Mouse (Mus musculus): ENCODE data around the gene Sytl3.
"Not testable (repeated sequence)": the region's sequence is repeated elsewhere in the genome, so short reads cannot be mapped to it uniquely, and the experiment has no call there.

Sytl3 gene

DNA sequence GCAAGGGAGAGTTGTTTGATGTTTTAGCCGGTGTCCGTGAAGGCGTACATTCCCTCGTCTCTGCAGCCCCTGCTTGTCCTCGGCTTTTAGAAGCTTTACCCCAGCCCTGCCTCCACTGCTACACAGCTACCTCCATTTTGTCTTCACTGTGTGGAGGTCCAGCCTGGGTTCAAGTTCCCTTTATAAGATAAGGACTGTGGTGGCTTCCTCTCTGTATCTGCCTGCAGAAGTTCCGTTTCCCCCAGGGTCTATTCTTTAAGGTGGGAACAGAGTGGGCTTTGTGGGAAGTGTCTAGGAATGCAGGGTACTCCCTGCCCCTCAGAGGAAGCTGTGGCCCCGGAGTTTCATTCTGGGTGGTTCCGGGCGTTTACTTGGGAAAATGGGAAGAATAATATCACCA, 36.8 kb downstream of the Sytl3 start:
- not testable (repeated sequence) for DNase-seq

GRCm38 (mm10) chr17:6696521-6696920, 37.6 kb downstream of the Sytl3 start:
- DNase-seq = not testable (repeated sequence)

DNA sequence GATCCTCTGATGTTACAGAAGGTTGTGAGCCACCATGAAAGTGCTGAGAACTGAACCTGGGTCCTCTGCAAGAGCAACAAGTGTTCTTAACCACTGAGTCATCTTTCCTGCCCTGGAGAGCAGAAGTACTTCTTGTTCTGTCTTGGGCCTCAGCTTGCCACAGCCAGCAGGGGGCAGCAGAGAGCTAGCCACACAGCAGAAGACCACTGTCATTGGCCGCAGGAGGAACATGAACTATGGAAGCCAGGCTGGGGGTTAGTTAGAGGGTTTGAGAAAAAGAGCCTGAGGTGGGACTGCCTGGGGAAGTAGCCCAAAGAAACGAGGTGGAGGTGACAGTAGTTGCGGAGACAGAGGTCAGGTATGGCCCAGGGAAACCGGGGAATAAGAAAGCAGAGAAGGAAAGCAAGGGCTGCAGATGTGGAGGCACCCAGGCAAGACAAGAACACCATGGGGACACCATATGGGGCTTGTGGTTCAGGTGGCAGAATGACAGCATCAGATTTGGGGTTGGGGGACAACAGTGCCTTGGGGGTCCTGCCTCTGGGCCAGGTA, 38.4 kb downstream of the Sytl3 start:
- peak; percentile 68 for DNase-seq

DNA sequence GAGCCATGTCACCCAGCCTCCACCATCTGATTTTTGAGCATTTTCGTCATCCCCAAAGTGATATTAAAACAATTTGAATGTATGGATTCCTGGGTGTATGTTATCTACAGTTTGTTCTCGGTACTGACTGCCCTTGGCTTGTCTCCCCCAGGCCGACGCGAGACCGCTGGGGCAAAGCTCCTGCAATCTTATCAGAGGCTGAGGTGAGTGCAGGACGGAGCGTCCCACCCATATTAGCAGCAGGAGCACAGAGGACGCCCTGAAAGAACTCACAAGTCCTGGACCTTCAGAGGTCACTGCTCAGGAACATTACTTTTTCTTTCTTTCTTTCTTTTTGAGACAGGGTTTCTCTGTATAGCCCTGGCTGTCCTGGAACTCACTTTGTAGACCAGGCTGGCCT, 40.6 kb downstream of the Sytl3 start:
- not testable (repeated sequence) for DNase-seq

GRCm38 (mm10) chr17:6700077-6700476, 41.2 kb downstream of the Sytl3 start:
- not testable (repeated sequence) for DNase-seq

- DNase-seq = not testable (repeated sequence)
Measured at GRCm38 (mm10) chr17:6702625-6703221, 43.8 kb downstream of the Sytl3 start.

DNA sequence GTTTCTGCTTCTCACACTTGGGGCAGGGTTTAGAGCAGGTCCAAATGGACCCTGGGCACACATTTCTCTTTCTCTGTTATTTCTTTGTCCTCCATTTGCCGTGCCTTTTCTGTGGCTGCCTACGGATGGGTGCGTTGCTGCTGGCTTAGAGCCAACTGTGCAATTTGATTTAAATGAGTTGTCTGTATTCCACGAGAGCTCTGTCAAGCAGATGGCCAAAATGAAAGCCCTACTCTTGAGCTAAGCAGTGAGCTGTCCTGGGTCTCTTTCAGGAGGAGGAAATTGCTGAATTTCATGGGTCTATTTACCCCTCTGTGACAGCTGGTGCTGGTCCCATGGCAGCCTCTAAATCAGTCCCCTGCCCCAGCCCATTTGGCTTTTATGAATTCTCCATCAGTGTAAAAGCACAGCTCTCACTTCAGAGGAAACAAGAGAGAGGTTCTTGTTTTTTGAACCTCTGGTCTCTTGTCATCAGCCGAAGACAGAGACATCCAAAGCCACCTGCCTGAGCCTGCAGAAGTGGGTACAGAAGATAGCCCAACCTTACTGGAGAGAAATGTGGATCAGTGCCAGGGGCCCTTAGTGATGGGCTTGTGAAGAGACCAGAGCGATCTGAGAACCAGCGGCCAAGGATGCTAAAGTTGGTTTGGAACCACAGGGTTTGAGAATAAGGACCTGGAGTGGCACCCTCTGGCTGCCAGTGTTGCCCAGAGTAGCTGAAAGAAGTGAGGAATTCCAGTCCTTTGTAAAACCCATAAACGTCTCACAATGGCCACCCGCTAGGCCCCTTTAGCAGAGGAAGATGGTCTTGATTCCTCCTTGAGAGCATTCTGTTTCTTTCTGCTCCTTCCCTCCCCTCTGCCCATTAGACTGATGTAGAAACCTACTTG, 44.7 kb downstream of the Sytl3 start:
- DNase-seq = not testable (repeated sequence)

- DNase-seq = not testable (repeated sequence)
Measured at GRCm38 (mm10) chr17:6706448-6706847, 47.6 kb downstream of the Sytl3 start.

DNA sequence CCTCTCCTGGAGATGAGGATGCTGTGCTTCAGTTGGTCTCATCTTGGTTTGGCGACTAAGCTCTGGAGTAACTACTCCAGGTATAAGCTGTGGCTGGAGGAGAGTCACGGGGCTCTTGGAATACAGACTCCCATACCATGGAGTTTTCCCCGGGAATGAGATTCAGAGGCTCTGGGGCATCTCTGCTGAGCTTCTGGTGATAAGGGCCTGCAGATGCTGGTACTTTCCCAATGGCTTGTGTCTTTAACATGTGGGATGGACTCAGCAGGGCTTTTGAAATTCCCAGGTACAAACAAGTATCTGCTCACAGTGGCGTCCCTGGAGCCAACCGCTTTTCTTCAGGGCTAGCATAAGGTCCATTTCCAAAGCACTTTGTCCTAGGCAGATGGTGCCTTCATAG, 48.5 kb downstream of the Sytl3 start:
- DNase-seq = not testable (repeated sequence)

DNA sequence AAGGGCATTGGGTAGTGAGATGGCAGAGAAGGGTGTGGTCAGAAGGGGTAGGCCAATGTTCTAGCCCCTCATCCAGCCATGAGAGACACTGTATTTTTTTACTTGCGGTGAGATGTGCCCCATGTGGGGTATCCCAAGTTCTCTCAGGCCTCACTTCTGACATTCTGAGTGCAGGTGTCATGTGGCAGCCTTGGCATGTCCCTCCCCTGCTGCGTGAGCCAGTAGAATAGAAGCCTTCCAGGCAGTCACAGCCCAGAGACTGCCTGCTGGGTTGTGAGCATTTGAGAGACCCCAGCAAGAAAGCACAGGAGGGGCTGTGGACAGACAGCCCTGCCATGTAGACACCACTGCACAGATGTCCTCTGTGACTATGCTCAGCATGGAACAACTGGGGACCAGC, 49.3 kb downstream of the Sytl3 start:
- not testable (repeated sequence) for DNase-seq

GRCm38 (mm10) chr17:6713483-6713882, 54.6 kb downstream of the Sytl3 start:
- DNase-seq = not testable (repeated sequence)

DNA sequence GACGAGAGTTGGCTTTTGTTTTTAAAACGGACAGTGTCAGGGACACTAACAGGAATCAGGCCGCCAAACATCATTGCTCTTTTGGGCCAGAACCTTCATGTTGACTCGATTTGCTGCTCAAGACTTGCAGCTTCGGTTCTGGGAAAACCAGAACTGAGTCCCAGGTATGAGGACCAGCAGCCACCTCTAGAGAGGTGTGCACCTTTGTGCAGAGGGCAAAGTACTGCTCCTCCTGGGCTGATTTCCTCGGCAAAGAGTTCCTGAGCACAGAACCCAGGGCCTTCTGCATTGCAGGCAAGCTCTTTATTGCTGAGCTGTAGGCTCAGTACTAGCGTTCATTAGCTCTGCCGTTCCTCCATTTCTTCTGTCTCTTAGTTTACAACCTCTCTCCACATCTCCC, 55.1 kb downstream of the Sytl3 start:
- DNase-seq = not testable (repeated sequence)

GRCm38 (mm10) chr17:6727996-6728610, 69.2 kb downstream of the Sytl3 start:
- peak; percentile 85 for DNase-seq

DNA sequence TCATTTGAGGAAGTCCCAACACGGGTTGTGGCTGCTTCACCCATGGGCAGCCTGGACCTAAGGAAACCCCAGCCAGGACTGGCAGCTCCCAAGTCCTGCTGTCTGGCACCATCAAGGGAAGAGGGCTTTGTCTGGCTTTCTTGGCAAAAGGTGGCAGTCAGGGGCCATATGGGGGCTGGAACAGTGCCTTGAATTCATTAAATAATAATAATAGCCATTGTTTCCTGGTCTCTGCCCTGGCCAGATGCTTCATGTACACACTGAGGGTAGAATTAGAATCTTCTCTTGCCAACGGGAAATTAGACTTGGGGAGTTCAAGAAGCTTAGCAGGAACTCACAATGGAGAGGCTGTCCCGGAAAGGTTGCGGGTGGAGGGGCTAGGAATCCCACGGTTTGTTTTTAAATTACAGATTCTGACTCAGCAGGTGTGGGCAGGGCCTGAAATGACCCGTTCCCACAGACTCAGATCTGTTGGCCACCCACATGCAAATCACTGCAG, 70.4 kb downstream of the Sytl3 start:
- DNase-seq = no peak

GRCm38 (mm10) chr17:6731132-6731531, 72.2 kb downstream of the Sytl3 start:
- no peak for DNase-seq

- peak; percentile 56 for DNase-seq
Measured at GRCm38 (mm10) chr17:6731634-6732033, 72.7 kb downstream of the Sytl3 start.

DNA sequence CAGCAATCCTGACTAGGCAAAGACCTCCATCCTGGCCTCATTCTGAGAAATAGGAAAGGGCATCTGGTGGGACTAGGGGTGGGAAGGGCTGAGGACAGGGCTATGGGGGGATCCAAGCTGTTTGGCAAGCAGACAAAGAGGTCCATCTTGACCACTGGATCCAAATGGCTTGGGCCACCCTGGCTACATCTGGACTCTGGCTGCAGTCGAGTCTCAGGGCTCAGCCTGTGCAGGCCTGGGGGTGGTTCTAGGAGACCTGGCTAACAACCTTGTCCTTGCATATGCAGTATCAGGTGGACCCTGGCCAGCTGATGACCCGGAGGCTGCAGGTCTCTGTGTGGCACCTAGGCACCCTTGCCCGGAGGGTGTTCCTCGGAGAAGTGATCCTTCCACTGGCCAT, 73.8 kb downstream of the Sytl3 start:
- no peak for DNase-seq

DNA sequence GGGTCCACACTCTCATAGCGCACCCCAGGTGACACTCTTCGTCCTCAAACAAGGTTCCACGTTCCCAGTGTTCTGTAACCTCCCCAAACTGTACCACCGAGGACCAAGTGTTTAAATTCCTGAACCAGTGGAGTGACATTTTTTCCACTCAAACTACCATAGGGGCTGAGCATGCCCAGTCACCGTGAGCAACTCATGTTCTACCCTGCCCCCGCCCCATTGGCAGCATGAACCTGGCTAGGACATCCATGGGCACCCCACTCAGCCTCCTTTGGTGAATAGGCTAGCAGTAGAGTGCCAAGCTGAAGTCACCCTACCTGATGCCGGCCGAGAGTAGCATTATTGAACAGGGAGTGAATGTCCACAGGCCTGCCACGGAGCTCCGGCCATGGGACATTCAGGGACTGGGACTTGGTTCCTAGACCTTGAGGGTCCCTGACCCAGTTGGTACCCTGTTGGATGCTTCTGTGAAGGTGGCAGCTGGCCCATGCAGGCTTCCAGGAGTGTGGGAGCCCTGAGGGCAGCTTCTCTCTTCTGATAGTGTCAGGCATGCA, 74.5 kb downstream of the Sytl3 start:
- peak; percentile 3 for DNase-seq

- peak; percentile 28 for DNase-seq
Measured at GRCm38 (mm10) chr17:6734746-6735441, 76.0 kb downstream of the Sytl3 start.

DNA sequence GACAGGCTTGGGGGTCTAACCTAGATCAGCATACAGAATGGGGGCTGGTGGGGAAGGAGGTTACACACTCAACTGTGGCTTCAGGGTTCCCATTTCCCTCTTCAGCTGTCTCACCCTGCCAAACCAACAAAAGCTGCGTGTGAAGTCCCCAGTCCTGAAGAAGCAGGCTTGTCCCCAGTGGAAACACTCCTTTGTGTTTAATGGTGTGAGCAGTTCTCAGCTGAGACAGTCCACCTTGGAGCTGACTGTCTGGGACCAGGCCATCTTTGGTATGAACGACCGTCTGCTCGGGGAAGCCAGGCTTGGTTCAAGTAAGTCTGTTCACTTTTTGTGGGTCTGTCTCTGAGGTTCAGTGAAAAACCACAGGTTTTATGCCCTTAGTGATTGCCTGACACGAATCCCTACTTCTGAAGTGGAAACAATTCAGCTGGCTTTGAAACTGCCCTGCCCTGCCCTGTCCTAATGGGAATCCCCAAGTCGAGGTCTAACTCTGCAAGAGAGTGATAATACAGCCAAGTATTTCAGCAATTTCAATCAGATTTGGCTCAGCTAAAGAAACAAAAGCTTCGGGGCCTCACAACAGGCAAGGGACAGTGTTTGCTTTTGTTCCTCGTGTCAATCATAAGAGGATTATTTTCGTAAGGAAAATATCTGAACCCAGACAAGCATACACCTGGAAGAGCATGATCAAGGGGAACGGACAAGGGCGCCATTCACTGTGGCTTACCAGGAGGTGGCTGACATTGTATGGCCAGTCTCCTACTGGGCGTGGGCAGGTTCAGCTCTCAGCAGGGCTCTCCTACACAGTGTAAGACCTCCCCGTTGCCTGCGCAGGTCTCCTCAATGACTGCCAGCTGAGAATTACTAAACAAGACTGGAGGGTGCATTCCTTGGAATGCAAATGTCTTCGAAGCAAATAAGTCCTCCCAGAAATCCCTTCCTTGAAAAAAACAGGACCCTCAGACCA, 77.7 kb downstream of the Sytl3 start:
- DNase-seq = peak; percentile 19
